Mouse (Mus musculus): ENCODE measurements at regions not wholly inside any gene's neighbourhood (a gene's known extent, or its start where the extent isn't known, plus 50 kb on each side); places are given as distances from the start of the nearest gene placed in this dataset.

- WGBS, result 60% methylated on average over 20 of the region's 20 CpGs
- Histone ChIP-seq H3K27ac (ENCODE audit: low read depth) (no peak overlapping the region), H3K36me3 (ENCODE audit: insufficient read depth) (no peaks in the 10 kb centered on the region), H3K4me1 (ENCODE audit: insufficient read depth) (peaks cover 3% of the 10 kb centered on the region; the same call in 1 of the 2 replicates), H3K9ac (no peak overlapping the region), H3K4me3 (ENCODE audit: low read depth, low read length) (no peak overlapping the region), H3K27me3 (ENCODE audit: insufficient read depth, low read length) (no peaks in the 10 kb centered on the region), H3K4me2 (no peak overlapping the region), H3K9me3 (ENCODE audit: low read depth, low read length) (no peaks in the 10 kb centered on the region)
- DNase-seq (no peak), ATAC-seq (ENCODE audit: insufficient read depth) (no peak)
- TF ChIP-seq CTCF (IDR thresholded peaks at IDR 0.05; ENCODE audit: low read depth), result no peak
These were observed 462.1 kb upstream of the Arglu1 start for GRCm38 (mm10) chr8:9152313-9152925.

DNA sequence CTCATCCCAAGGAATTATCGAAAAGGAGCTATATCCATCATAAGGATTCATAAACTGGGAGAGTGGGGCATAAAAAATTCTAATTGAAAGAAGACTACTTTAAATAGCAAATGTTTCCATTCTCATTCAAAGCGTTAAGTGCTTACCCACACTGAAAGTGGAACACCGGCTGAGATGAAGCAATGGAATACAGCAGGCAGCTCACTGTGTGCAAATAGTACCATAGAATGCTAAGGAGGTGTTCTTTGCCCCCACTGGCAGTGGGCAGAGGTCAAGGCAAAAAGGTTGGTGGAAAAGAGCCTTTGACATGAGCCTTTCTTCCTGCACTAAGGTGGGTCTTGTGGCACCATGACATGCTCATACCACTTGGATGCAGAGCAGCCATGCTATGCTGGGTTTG is 454.0 kb upstream of the Arglu1 start:
- H3K4me1 ChIP-seq (ENCODE audit: insufficient read depth), result no peaks in the 10 kb centered on the region
- H3K36me3 ChIP-seq (ENCODE audit: insufficient read depth), result no peaks in the 10 kb centered on the region
- TF ChIP-seq CTCF (IDR thresholded peaks at IDR 0.05; ENCODE audit: low read depth), result no peak
- H3K4me2 ChIP-seq, result no peak overlapping the region
- no peak overlapping the region for H3K27ac ChIP-seq (ENCODE audit: low read depth)
- WGBS, result 67% methylated on average over 3 of the region's 3 CpGs
- no peak for DNase-seq
- H3K9ac ChIP-seq, result no peak overlapping the region
- no peak overlapping the region for H3K4me3 ChIP-seq (ENCODE audit: low read depth, low read length)
- no peaks in the 10 kb centered on the region for H3K27me3 ChIP-seq (ENCODE audit: insufficient read depth, low read length)
- H3K9me3 ChIP-seq (ENCODE audit: low read depth, low read length), result no peaks in the 10 kb centered on the region
- ATAC-seq (ENCODE audit: insufficient read depth), result no peak

- no peaks in the 10 kb centered on the region for H3K27me3 ChIP-seq (ENCODE audit: insufficient read depth, low read length)
- no peak overlapping the region for H3K4me3 ChIP-seq (ENCODE audit: low read depth, low read length)
- no peaks in the 10 kb centered on the region for H3K9me3 ChIP-seq (ENCODE audit: low read depth, low read length)
- no peak overlapping the region for H3K9ac ChIP-seq
- no peak for ATAC-seq (ENCODE audit: insufficient read depth)
- DNase-seq, result no peak
- no peaks in the 10 kb centered on the region for H3K36me3 ChIP-seq (ENCODE audit: insufficient read depth)
- no peak overlapping the region for H3K4me2 ChIP-seq
- WGBS, result 44% methylated on average over 3 of the region's 3 CpGs
- H3K4me1 ChIP-seq (ENCODE audit: insufficient read depth), result no peaks in the 10 kb centered on the region
- TF ChIP-seq CTCF (IDR thresholded peaks at IDR 0.05; ENCODE audit: low read depth), result no peak
- H3K27ac ChIP-seq (ENCODE audit: low read depth), result no peak overlapping the region
These were observed 449.5 kb upstream of the Arglu1 start for GRCm38 (mm10) chr8:9139781-9140180.

GRCm38 (mm10) chr8:9139059-9139620 is 448.8 kb upstream of the Arglu1 start:
- no peak overlapping the region for H3K4me3 ChIP-seq (ENCODE audit: low read depth, low read length)
- WGBS, result 63% methylated on average over 3 of the region's 3 CpGs
- H3K4me2 ChIP-seq, result no peak overlapping the region
- DNase-seq (no peak), ATAC-seq (ENCODE audit: insufficient read depth) (no peak)
- H3K36me3 ChIP-seq (ENCODE audit: insufficient read depth), result no peaks in the 10 kb centered on the region
- no peak for TF ChIP-seq CTCF (IDR thresholded peaks at IDR 0.05; ENCODE audit: low read depth)
- H3K4me1 ChIP-seq (ENCODE audit: insufficient read depth), result no peaks in the 10 kb centered on the region
- no peak overlapping the region for H3K27ac ChIP-seq (ENCODE audit: low read depth)
- no peaks in the 10 kb centered on the region for H3K27me3 ChIP-seq (ENCODE audit: insufficient read depth, low read length)
- no peak overlapping the region for H3K9ac ChIP-seq
- no peaks in the 10 kb centered on the region for H3K9me3 ChIP-seq (ENCODE audit: low read depth, low read length)

GRCm38 (mm10) chr8:9133758-9134157 is 443.4 kb upstream of the Arglu1 start:
- ATAC-seq (ENCODE audit: insufficient read depth) (no peak), DNase-seq (peak; percentile 24)
- Histone ChIP-seq H3K27me3 (ENCODE audit: insufficient read depth, low read length) (no peaks in the 10 kb centered on the region), H3K4me3 (ENCODE audit: low read depth, low read length) (no peak overlapping the region), H3K36me3 (ENCODE audit: insufficient read depth) (no peaks in the 10 kb centered on the region), H3K9me3 (ENCODE audit: low read depth, low read length) (no peaks in the 10 kb centered on the region), H3K27ac (ENCODE audit: low read depth) (no peak overlapping the region), H3K4me1 (ENCODE audit: insufficient read depth) (peaks cover 4% of the 10 kb centered on the region; the same call in 1 of the 2 replicates), H3K4me2 (no peak overlapping the region), H3K9ac (no peak overlapping the region)
- 38% methylated on average over 7 of the region's 7 CpGs for WGBS
- TF ChIP-seq CTCF (IDR thresholded peaks at IDR 0.05; ENCODE audit: low read depth), result no peak

DNA sequence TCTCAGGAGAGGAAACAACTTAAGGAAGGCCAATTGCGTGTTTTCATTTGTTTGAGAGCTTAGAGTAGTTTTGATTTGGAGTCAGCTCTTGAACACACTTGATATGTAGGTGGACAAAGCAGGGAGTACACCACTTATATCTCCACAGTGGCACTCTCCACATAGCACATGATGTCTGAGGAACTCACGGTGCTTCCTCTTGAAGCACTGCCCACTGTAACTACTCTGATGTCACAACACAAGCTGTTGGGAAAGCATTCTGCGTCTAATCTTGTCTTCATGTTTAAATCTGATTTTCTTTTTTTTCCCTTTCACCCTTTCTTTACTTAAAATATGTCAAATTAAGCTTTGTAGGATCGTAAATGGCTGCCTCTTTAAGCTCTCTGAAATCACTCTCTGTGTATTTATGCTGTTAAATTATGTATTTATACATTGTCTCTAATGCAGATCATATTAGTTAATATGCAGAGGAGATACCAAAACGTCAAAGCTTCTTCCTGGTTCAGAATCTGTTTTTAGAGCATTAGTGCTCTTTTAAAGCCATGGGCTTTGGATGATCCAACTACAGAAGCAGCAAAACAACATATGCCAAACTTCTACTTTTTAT is 442.4 kb upstream of the Arglu1 start:
- H3K36me3 ChIP-seq (ENCODE audit: insufficient read depth), result no peaks in the 10 kb centered on the region

DNA sequence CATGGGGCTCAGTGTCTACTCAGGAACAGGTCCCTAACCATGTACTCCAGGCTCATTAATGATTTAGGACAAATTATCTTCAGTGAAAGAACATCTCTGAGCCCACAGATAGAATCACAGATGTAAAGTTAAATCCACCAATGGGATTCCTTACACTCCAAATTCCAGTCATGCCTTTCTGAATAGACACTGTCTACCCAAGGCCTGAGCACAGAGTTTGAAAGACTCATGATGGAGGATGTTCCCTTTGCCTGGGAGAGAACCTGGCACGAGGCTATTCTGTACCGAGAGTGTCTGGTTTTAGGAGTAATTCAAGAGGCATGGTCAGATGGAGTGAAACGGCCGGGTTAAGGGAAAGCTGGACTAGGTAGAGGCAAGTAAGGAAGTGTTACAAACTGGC is 440.9 kb upstream of the Arglu1 start:
- H3K36me3 ChIP-seq (ENCODE audit: insufficient read depth), result no peaks in the 10 kb centered on the region
- no peak for DNase-seq

More for the DNA sequence above, 442.4 kb upstream of the Arglu1 start:
- no peaks in the 10 kb centered on the region for H3K27me3 ChIP-seq (ENCODE audit: insufficient read depth, low read length)
- 70% methylated on average over 5 of the region's 5 CpGs for WGBS
- H3K4me1 ChIP-seq (ENCODE audit: insufficient read depth), result peaks cover 4% of the 10 kb centered on the region; the same call in 1 of the 2 replicates
- DNase-seq (no peak), ATAC-seq (ENCODE audit: insufficient read depth) (no peak)
- TF ChIP-seq CTCF (IDR thresholded peaks at IDR 0.05; ENCODE audit: low read depth), result no peak
- no peak overlapping the region for H3K27ac ChIP-seq (ENCODE audit: low read depth)
- H3K9ac ChIP-seq, result no peak overlapping the region
- H3K4me2 ChIP-seq, result no peak overlapping the region
- no peak overlapping the region for H3K4me3 ChIP-seq (ENCODE audit: low read depth, low read length)
- no peaks in the 10 kb centered on the region for H3K9me3 ChIP-seq (ENCODE audit: low read depth, low read length)

More for the DNA sequence above, 440.9 kb upstream of the Arglu1 start:
- H3K4me2 ChIP-seq, result no peak overlapping the region
- no peaks in the 10 kb centered on the region for H3K9me3 ChIP-seq (ENCODE audit: low read depth, low read length)
- no peak for ATAC-seq (ENCODE audit: insufficient read depth)
- no peak overlapping the region for H3K27ac ChIP-seq (ENCODE audit: low read depth)
- WGBS, result 67% methylated on average over 4 of the region's 4 CpGs
- H3K27me3 ChIP-seq (ENCODE audit: insufficient read depth, low read length), result no peaks in the 10 kb centered on the region
- TF ChIP-seq CTCF (IDR thresholded peaks at IDR 0.05; ENCODE audit: low read depth), result no peak
- peaks cover 4% of the 10 kb centered on the region; the same call in 1 of the 2 replicates for H3K4me1 ChIP-seq (ENCODE audit: insufficient read depth)
- H3K9ac ChIP-seq, result no peak overlapping the region
- H3K4me3 ChIP-seq (ENCODE audit: low read depth, low read length), result no peak overlapping the region
